Mouse (Mus musculus) MEL (cell line): Measurements from ENCODE around the gene Bex6. TPM values are rescaled to one million over a fixed set of nuclear protein-coding genes. Genes with fewer than 3 reads are reported as not detected.

Source experiments
- DNase-seq: peaks from one replicate; pipeline ENCODE4 v3.0.0; 2011; ENCODE audit warnings: low read depth, low spot score
- H3K27ac ChIP-seq: 2 replicates; pipeline ENCODE4 v1.5.1; 2012; ENCODE audit warnings: low read depth, mild to moderate bottlenecking, control low read depth, low read length, moderate library complexity; ENCODE audit not compliant: control insufficient read depth
- H3K27me3 ChIP-seq, 2 experiments: fragments of 150-350 bp in 1 of 2; sonication (generic) in 1 of 2; 2 replicates each; pipeline ENCODE4 v1.6.1; 2012; ENCODE audit warnings: low read length in 2 of 2, mild to moderate bottlenecking in 2 of 2, improper control_type of control experiment in 1 of 2, moderate library complexity in 1 of 2; ENCODE audit not compliant: insufficient read depth in 2 of 2, control insufficient read depth in 1 of 2
- H3K36me3 ChIP-seq, 2 experiments: 2 replicates each; pipeline ENCODE4 v1.6.1; 2012 to 2014; ENCODE audit warnings: low read length in 2 of 2, improper control_type of control experiment in 1 of 2, inconsistent platforms in 1 of 2, mild to moderate bottlenecking in 1 of 2; ENCODE audit not compliant: insufficient read depth in 2 of 2, control insufficient read depth in 1 of 2
- H3K4me1 ChIP-seq, 2 experiments: fragments of 150-350 bp in 1 of 2; sonication (generic) in 1 of 2; 2 replicates each; pipeline ENCODE4 v1.6.1; 2012; ENCODE audit warnings: low read length in 2 of 2, improper control_type of control experiment in 1 of 2, mild to moderate bottlenecking in 1 of 2; ENCODE audit not compliant: insufficient read depth in 2 of 2, control insufficient read depth in 1 of 2
- H3K4me3 ChIP-seq, 2 experiments: fragments of 150-350 bp in 1 of 2; sonication (generic) in 1 of 2; 2 replicates each; pipeline ENCODE4 v1.5.1; 2012; ENCODE audit warnings: low read depth in 2 of 2, low read length in 2 of 2, mild to moderate bottlenecking in 2 of 2, moderate library complexity in 2 of 2, control low read depth in 1 of 2, improper control_type of control experiment in 1 of 2; ENCODE audit not compliant: control insufficient read depth in 1 of 2, insufficient read depth in 1 of 2
- H3K79me2 ChIP-seq: 2 replicates; pipeline ENCODE4 v1.6.1; 2012; ENCODE audit warnings: mild to moderate bottlenecking, low read length, moderate library complexity; ENCODE audit not compliant: control insufficient read depth, poor library complexity, insufficient read depth
- H3K9ac ChIP-seq: 2 replicates; pipeline ENCODE4 v1.6.1; 2012; ENCODE audit warnings: low read depth, mild to moderate bottlenecking, control low read depth, low read length, moderate library complexity; ENCODE audit not compliant: control insufficient read depth, poor library complexity, severe bottlenecking
- H3K9me3 ChIP-seq: fragments of 150-350 bp; sonication (generic); replicated peaks from 2 replicates; pipeline ENCODE4 v1.6.1; 2012; ENCODE audit warnings: mild to moderate bottlenecking, low read length, improper control_type of control experiment, moderate library complexity; ENCODE audit not compliant: insufficient read depth
- CHD1 ChIP-seq: IDR thresholded peaks from 2 replicates; pipeline ENCODE4 v1.6.1; 2012; ENCODE audit warnings: low read depth, mild to moderate bottlenecking, inconsistent platforms, low read length, improper control_type of control experiment
- CHD2 ChIP-seq: IDR thresholded peaks from 2 replicates; pipeline ENCODE4 v1.6.1; 2011; ENCODE audit warnings: low read length, improper control_type of control experiment
- CTCF ChIP-seq, 3 experiments: IDR thresholded peaks in 2 of 3; conservative IDR thresholded peaks in 1 of 3; 2 replicates each; pipeline ENCODE4 v1.5.1; 2011 to 2012; ENCODE audit warnings: low read length in 3 of 3, low read depth in 2 of 3, mild to moderate bottlenecking in 2 of 3, improper control_type of control experiment in 1 of 3, inconsistent platforms in 1 of 3, mixed read lengths in 1 of 3, moderate library complexity in 1 of 3; ENCODE audit not compliant: control insufficient read depth in 1 of 3, insufficient read depth in 1 of 3, poor library complexity in 1 of 3, severe bottlenecking in 1 of 3
- ELF1 ChIP-seq: IDR thresholded peaks from 2 replicates; pipeline ENCODE4 v1.6.1; 2014; ENCODE audit warnings: low read depth, mild to moderate bottlenecking, inconsistent platforms, low read length, improper control_type of control experiment, moderate library complexity
- EP300 ChIP-seq, 2 experiments: IDR thresholded peaks; 2 replicates each; pipeline ENCODE4 v1.6.1; 2011; ENCODE audit warnings: improper control_type of control experiment in 2 of 2, low read length in 2 of 2, low read depth in 1 of 2, mild to moderate bottlenecking in 1 of 2
- GABPA ChIP-seq: IDR thresholded peaks from 2 replicates; pipeline ENCODE4 v1.6.1; 2012; ENCODE audit warnings: low read depth, mild to moderate bottlenecking, inconsistent platforms, low read length, improper control_type of control experiment, moderate library complexity
- GATA1 ChIP-seq: IDR thresholded peaks from 2 replicates; pipeline ENCODE4 v1.6.1; 2011; ENCODE audit warnings: low read depth, low read length, improper control_type of control experiment
- HCFC1 ChIP-seq: IDR thresholded peaks from 2 replicates; pipeline ENCODE4 v1.6.1; 2012; ENCODE audit warnings: low read depth, mild to moderate bottlenecking, inconsistent platforms, low read length, improper control_type of control experiment, moderate library complexity
- KAT2A ChIP-seq: conservative IDR thresholded peaks from 2 replicates; pipeline ENCODE4 v1.6.1; 2012; ENCODE audit warnings: low read depth, low read length, improper control_type of control experiment, inconsistent platforms
- MAX ChIP-seq: IDR thresholded peaks from 2 replicates; pipeline ENCODE4 v1.6.1; 2011; ENCODE audit warnings: low read length, improper control_type of control experiment
- MAZ ChIP-seq: IDR thresholded peaks from 2 replicates; pipeline ENCODE4 v1.6.1; 2012; ENCODE audit warnings: low read depth, mild to moderate bottlenecking, inconsistent platforms, low read length, improper control_type of control experiment
- MXI1 ChIP-seq: IDR thresholded peaks from 2 replicates; pipeline ENCODE4 v1.6.1; 2011; ENCODE audit warnings: mild to moderate bottlenecking, low read depth, low read length, improper control_type of control experiment
- MYB ChIP-seq: IDR thresholded peaks from 2 replicates; pipeline ENCODE4 v1.6.1; 2011; ENCODE audit warnings: mild to moderate bottlenecking, low read depth, low read length, improper control_type of control experiment
- SMC3 ChIP-seq: IDR thresholded peaks from 2 replicates; pipeline ENCODE4 v1.6.1; 2011; ENCODE audit warnings: low read depth, low read length, improper control_type of control experiment
- TCF12 ChIP-seq: IDR thresholded peaks from 2 replicates; pipeline ENCODE4 v1.6.1; 2014; ENCODE audit warnings: low read depth, mild to moderate bottlenecking, inconsistent platforms, low read length, improper control_type of control experiment, moderate library complexity
- UBTF ChIP-seq: IDR thresholded peaks from 2 replicates; pipeline ENCODE4 v1.6.1; 2012; ENCODE audit warnings: low read depth, mild to moderate bottlenecking, inconsistent platforms, low read length, improper control_type of control experiment, moderate library complexity, borderline replicate concordance; ENCODE audit not compliant: insufficient read depth
- USF1 ChIP-seq: IDR thresholded peaks from 2 replicates; pipeline ENCODE4 v1.6.1; 2014; ENCODE audit warnings: low read depth, mild to moderate bottlenecking, inconsistent platforms, low read length, improper control_type of control experiment, moderate library complexity
- ZC3H11A ChIP-seq: IDR thresholded peaks from 2 replicates; pipeline ENCODE4 v1.6.1; 2012; ENCODE audit warnings: low read depth, mild to moderate bottlenecking, inconsistent platforms, low read length, improper control_type of control experiment
- ZNF384 ChIP-seq: IDR thresholded peaks from 2 replicates; pipeline ENCODE4 v1.6.1; 2012; ENCODE audit warnings: low read depth, mild to moderate bottlenecking, inconsistent platforms, low read length, improper control_type of control experiment
- polyA plus RNA-seq, 2 experiments: library from polyadenylated mRNA; stranded (reverse) in 1 of 2; unstranded in 1 of 2; fragments of >175 nt in 1 of 2; fragments of >200 nt in 1 of 2; gene quantifications; 2 replicates each; pipeline versions ENCODE4 v1.2.1 to v1.2.4; 2012; ENCODE audit warnings: low replicate concordance in 2 of 2, low read depth in 1 of 2; ENCODE audit not compliant: insufficient read length in 2 of 2, insufficient read depth in 1 of 2, missing spikeins in 1 of 2
- total RNA-seq: library from RNA; depleted of rRNA; stranded (reverse); fragments of 300-350 nt; gene quantifications from 2 replicates; pipeline ENCODE4 v1.2.3, GENCODE M21; 2012

Gene Bex6
- total and polyA plus RNA-seq, 3 experiments, result not detected

DNA sequence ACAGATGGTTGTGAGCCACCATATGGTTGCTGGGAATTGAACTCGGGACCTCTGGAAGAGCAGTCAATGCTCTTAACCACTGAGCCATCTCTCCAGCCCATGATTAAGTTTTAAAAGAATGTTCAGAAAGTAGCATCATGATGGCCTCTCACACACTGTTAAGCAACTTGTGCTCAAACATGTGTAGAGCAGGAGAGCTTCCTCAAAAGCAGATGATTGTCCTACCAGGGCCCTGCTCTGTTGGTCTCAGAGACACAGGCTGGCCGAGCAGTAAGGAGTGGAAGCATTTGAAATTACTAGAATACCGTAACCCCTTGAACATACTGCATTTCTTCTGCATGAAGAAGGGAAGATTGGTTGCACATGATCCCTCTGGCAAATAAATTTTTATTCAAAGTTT is 20.7 kb upstream of the Bex6 start:
- H3K4me1 ChIP-seq, result peaks cover 3 to 16% of the 10 kb centered on the region in 2 experiments
- H3K27ac ChIP-seq, result no peak overlapping the region
- no peaks in the 10 kb centered on the region for H3K27me3 ChIP-seq
- H3K36me3 ChIP-seq, result peaks cover 5 to 20% of the 10 kb centered on the region in 2 experiments
- DNase-seq, result no peak
- no peak overlapping the region for H3K9ac ChIP-seq
- H3K4me3 ChIP-seq, result no peak overlapping the region
- no peaks in the 10 kb centered on the region for H3K9me3 ChIP-seq
- TF ChIP-seq KAT2A, result no peak
- TF ChIP-seq UBTF, result no peak
- no peak for TF ChIP-seq MYB
- TF ChIP-seq ELF1, result no peak
- no peak for TF ChIP-seq MAX
- TF ChIP-seq SMC3, result no peak
- TF ChIP-seq GABPA, result no peak
- TF ChIP-seq CHD2, result no peak
- no peak for TF ChIP-seq MXI1
- no peak for TF ChIP-seq CTCF (IDR thresholded peaks at IDR 0.05 in 2 of 3, conservative IDR thresholded peaks at IDR 0.05 in 1 of 3; ENCODE audit: control insufficient read depth in 1 of 3, insufficient read depth in 1 of 3, low read depth in 2 of 3, low read length in 3 of 3, poor library complexity in 1 of 3, severe bottlenecking in 1 of 3)
- TF ChIP-seq MAZ, result no peak
- TF ChIP-seq USF1, result no peak
- TF ChIP-seq CHD1, result no peak
- no peak for TF ChIP-seq GATA1
- no peak for TF ChIP-seq HCFC1
- H3K79me2 ChIP-seq, result peaks cover 47% of the 10 kb centered on the region

DNA sequence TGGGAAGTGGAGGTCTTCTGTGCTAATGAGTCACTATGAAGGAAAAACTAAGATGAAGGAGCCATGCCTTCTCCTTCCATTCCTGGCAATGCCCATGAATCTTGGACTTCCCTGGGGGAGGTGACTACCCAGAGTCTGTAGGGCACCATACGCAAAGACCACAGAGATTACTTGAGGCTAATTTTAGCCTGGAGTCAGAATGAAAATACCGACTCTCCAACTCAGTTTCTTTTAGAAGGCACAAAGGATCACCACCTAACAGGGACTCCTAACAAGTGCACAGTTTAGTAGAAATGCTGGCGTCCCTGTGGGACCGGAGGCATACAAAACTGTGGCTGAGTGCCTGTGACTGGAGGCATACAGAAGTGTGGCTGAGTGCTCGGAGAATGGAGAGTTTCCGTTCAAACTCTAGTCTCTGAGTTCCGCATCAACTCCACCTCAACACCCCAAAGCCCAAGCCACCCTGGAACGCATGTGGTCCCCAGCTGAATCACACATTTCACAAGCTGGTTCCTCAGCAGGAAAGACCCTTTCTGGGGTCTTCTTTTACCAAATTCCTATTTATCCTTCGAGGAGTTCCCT is 18.8 kb upstream of the Bex6 start:
- Histone ChIP-seq H3K27me3 (no peaks in the 10 kb centered on the region), H3K4me1 (peaks cover 6 to 20% of the 10 kb centered on the region in 2 experiments), H3K36me3 (peaks cover 3 to 25% of the 10 kb centered on the region in 2 experiments), H3K9ac (no peak overlapping the region), H3K4me3 (no peak overlapping the region), H3K79me2 (peaks cover 58% of the 10 kb centered on the region), H3K9me3 (no peaks in the 10 kb centered on the region), H3K27ac (no peak overlapping the region)
- no peak for DNase-seq
- TF ChIP-seq MAX (no peak), ZC3H11A (no peak), TCF12 (no peak), EP300 (IDR thresholded peaks at IDR 0.05; ENCODE audit: low read depth in 1 of 2, low read length in 2 of 2) (no peak), MAZ (no peak), CHD1 (no peak), ZNF384 (no peak)
